Mouse (Mus musculus) neural tube, embryonic 11.5 days (tissue): ENCODE data around the gene Fmnl1. TPM values are rescaled to one million over a fixed set of nuclear protein-coding genes. Genes with fewer than 3 reads are reported as not detected.

Experiments used
- ATAC-seq: fragments of 200-750 bp; cut with Nextera tagmentation; 2 replicates; pipeline ENCODE4 v1.8.0; 2017; ENCODE audit warnings: moderate number of reproducible peaks, mild to moderate bottlenecking, moderate TSS enrichment, moderate library complexity; ENCODE audit not compliant: insufficient read depth, low FRiP score, low TSS enrichment
- DNase-seq: peaks from one replicate; pipeline ENCODE4 v3.0.0-alpha.2; 2015; ENCODE audit warnings: low spot score
- H3K27ac ChIP-seq: fragments of 300-500 bp; sonication (generic); 2 replicates; pipeline ENCODE4 v1.5.1; 2014; ENCODE audit warnings: low read depth, mild to moderate bottlenecking, low read length
- H3K27me3 ChIP-seq: fragments of 300-500 bp; sonication (generic); 2 replicates; pipeline ENCODE4 v1.6.1; 2014; ENCODE audit warnings: mild to moderate bottlenecking, low read length, mixed read lengths; ENCODE audit not compliant: control insufficient read depth, insufficient read depth
- H3K36me3 ChIP-seq: fragments of 300-500 bp; sonication (generic); 2 replicates; pipeline ENCODE4 v1.6.1; 2014; ENCODE audit warnings: mild to moderate bottlenecking, low read length, moderate library complexity, mixed read lengths; ENCODE audit not compliant: control insufficient read depth, insufficient read depth
- H3K4me1 ChIP-seq: fragments of 300-500 bp; sonication (generic); 2 replicates; pipeline ENCODE4 v1.6.1; 2014; ENCODE audit warnings: low read length, mixed read lengths; ENCODE audit not compliant: control insufficient read depth, insufficient read depth
- H3K4me2 ChIP-seq: fragments of 300-500 bp; sonication (generic); 2 replicates; pipeline ENCODE4 v1.6.1; 2014; ENCODE audit warnings: low read depth, mild to moderate bottlenecking, moderate library complexity
- H3K4me3 ChIP-seq: fragments of 300-500 bp; sonication (generic); 2 replicates; pipeline ENCODE4 v1.5.1; 2014; ENCODE audit warnings: low read depth, low read length
- H3K9ac ChIP-seq: fragments of 300-500 bp; sonication (generic); 2 replicates; pipeline ENCODE4 v1.6.1; 2014; ENCODE audit warnings: mild to moderate bottlenecking, low read length
- H3K9me3 ChIP-seq: fragments of 300-500 bp; sonication (generic); 2 replicates; pipeline ENCODE4 v1.6.1; 2016; ENCODE audit warnings: low read length; ENCODE audit not compliant: control insufficient read depth
- WGBS: fragments of 180-500 bp; shearing (Covaris S2); extraction: QIAGEN DNeasy Blood & Tissue Kit; methylation state at CpG from one replicate; pipeline ENCODE4 v1.1.7; 2014; 5-methylcytosine and 5-hydroxymethylcytosine counted together
- polyA plus RNA-seq: library from polyadenylated mRNA; unstranded; fragments of >200 nt; fragmentation: Nextera tagmentation; extraction: Ambion mirVana; gene quantifications from 2 replicates; pipeline ENCODE4 v1.2.1, GENCODE M21; 2014

The Fmnl1 gene
- polyA plus RNA-seq, 1 experiment from 2014 or later = 1.2 TPM

- Histone ChIP-seq H3K27me3 (no peaks in the 10 kb centered on the region), H3K36me3 (no peaks in the 10 kb centered on the region), H3K9ac (no peak overlapping the region), H3K4me2 (peak overlapping the region; percentile 37), H3K4me1 (no peaks in the 10 kb centered on the region), H3K9me3 (no peaks in the 10 kb centered on the region), H3K27ac (no peak overlapping the region), H3K4me3 (peak overlapping the region; percentile 14)
- ATAC-seq = peak; percentile 75
- peak; percentile 93 for DNase-seq
- 1% methylated on average over 25 of the region's 25 CpGs for WGBS
Observed at GRCm38 (mm10) chr11:103158621-103159478, 12.1 kb upstream of the Fmnl1 start.

- no peak overlapping the region for H3K27ac ChIP-seq
- WGBS = 89% methylated on average over 11 of the region's 11 CpGs
- no peaks in the 10 kb centered on the region for H3K9me3 ChIP-seq
- no peaks in the 10 kb centered on the region for H3K4me1 ChIP-seq
- no peak overlapping the region for H3K4me2 ChIP-seq
- H3K9ac ChIP-seq = no peak overlapping the region
- H3K36me3 ChIP-seq = no peaks in the 10 kb centered on the region
- DNase-seq (no peak), ATAC-seq (no peak)
- H3K27me3 ChIP-seq = no peaks in the 10 kb centered on the region
- H3K4me3 ChIP-seq = no peak overlapping the region
Observed at GRCm38 (mm10) chr11:103160738-103161137, 10.2 kb upstream of the Fmnl1 start.

- no peak overlapping the region for H3K4me3 ChIP-seq
- H3K27me3 ChIP-seq = no peaks in the 10 kb centered on the region
- no peaks in the 10 kb centered on the region for H3K4me1 ChIP-seq
- DNase-seq (no peak), ATAC-seq (no peak)
- H3K9me3 ChIP-seq = no peaks in the 10 kb centered on the region
- H3K27ac ChIP-seq = no peak overlapping the region
- H3K9ac ChIP-seq = no peak overlapping the region
- H3K4me2 ChIP-seq = no peak overlapping the region
- no peaks in the 10 kb centered on the region for H3K36me3 ChIP-seq
- WGBS = 80% methylated on average over 7 of the region's 7 CpGs
Observed at GRCm38 (mm10) chr11:103161449-103161848, 9.5 kb upstream of the Fmnl1 start.

DNA sequence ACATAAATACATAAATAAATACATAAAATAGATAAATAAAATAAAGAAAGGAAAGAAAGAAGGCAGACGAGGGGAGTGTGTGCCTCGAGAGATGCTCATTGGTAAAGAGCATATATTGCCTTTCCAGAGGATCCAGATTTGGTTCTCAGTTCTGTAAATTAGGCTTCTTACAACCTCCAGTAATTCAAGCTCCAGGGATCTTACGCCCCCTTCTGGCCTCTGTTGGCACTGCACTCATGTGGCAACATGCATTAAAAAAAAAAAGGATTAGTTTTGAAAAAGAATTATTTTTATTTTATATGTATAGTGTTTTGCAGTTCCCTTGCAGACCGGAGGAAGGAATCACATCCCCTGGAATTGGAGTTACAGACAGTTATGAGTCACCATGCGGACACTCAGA lies 8.8 kb upstream of the Fmnl1 start:
- Histone ChIP-seq H3K4me2 (no peak overlapping the region), H3K9me3 (no peaks in the 10 kb centered on the region), H3K9ac (no peak overlapping the region), H3K4me3 (no peak overlapping the region), H3K36me3 (no peaks in the 10 kb centered on the region), H3K4me1 (no peaks in the 10 kb centered on the region), H3K27me3 (no peaks in the 10 kb centered on the region), H3K27ac (no peak overlapping the region)
- ATAC-seq (no peak), DNase-seq (no peak)
- WGBS = 92% methylated on average over 5 of the region's 5 CpGs

GRCm38 (mm10) chr11:103164391-103164790 lies 6.5 kb upstream of the Fmnl1 start:
- no peak overlapping the region for H3K9ac ChIP-seq
- H3K9me3 ChIP-seq = no peaks in the 10 kb centered on the region
- WGBS = 29% methylated on average over 10 of the region's 10 CpGs
- no peak overlapping the region for H3K4me3 ChIP-seq
- DNase-seq (no peak), ATAC-seq (no peak)
- no peak overlapping the region for H3K27ac ChIP-seq
- no peak overlapping the region for H3K4me2 ChIP-seq
- no peaks in the 10 kb centered on the region for H3K36me3 ChIP-seq
- peaks cover 5% of the 10 kb centered on the region for H3K27me3 ChIP-seq
- H3K4me1 ChIP-seq = no peaks in the 10 kb centered on the region

- 25% methylated on average over 9 of the region's 9 CpGs for WGBS
- Histone ChIP-seq H3K36me3 (no peaks in the 10 kb centered on the region), H3K9me3 (no peaks in the 10 kb centered on the region), H3K9ac (no peak overlapping the region), H3K4me2 (no peak overlapping the region), H3K4me1 (peaks cover 10% of the 10 kb centered on the region), H3K27me3 (peaks cover 44% of the 10 kb centered on the region), H3K4me3 (no peak overlapping the region), H3K27ac (no peak overlapping the region)
- ATAC-seq (no peak), DNase-seq (peak; percentile 69)
Observed at GRCm38 (mm10) chr11:103168690-103169390, 2.1 kb upstream of the Fmnl1 start.

- 81% methylated on average over 5 of the region's 5 CpGs for WGBS
- peaks cover 44% of the 10 kb centered on the region for H3K27me3 ChIP-seq
- H3K4me2 ChIP-seq = no peak overlapping the region
- H3K4me3 ChIP-seq = no peak overlapping the region
- peaks cover 10% of the 10 kb centered on the region for H3K4me1 ChIP-seq
- no peaks in the 10 kb centered on the region for H3K9me3 ChIP-seq
- H3K36me3 ChIP-seq = no peaks in the 10 kb centered on the region
- H3K9ac ChIP-seq = no peak overlapping the region
- no peak overlapping the region for H3K27ac ChIP-seq
- ATAC-seq (no peak), DNase-seq (no peak)
Observed at GRCm38 (mm10) chr11:103169664-103170063, 1.2 kb upstream of the Fmnl1 start.

GRCm38 (mm10) chr11:103170111-103170493 lies 805 bp upstream of the Fmnl1 start:
- Histone ChIP-seq H3K36me3 (no peaks in the 10 kb centered on the region), H3K4me2 (peak overlapping the region; percentile 90), H3K9ac (no peak overlapping the region; the same call in 1 of the 2 replicates), H3K9me3 (no peaks in the 10 kb centered on the region), H3K4me1 (peaks cover 10% of the 10 kb centered on the region), H3K27me3 (peaks cover 44% of the 10 kb centered on the region), H3K27ac (no peak overlapping the region), H3K4me3 (peak overlapping the region; percentile 56; the same call in 1 of the 2 replicates)
- 57% methylated on average over 3 of the region's 3 CpGs for WGBS
- no peak for DNase-seq
- no peak for ATAC-seq

GRCm38 (mm10) chr11:103171286-103171620 lies 346 bp downstream of the Fmnl1 start:
- peak; percentile 38 for DNase-seq
- no peak for ATAC-seq

More at GRCm38 (mm10) chr11:103171286-103171620, 346 bp downstream of the Fmnl1 start:
- Histone ChIP-seq H3K27ac (no peak overlapping the region), H3K9me3 (no peaks in the 10 kb centered on the region), H3K36me3 (no peaks in the 10 kb centered on the region), H3K4me2 (peak overlapping the region; percentile 90), H3K9ac (peak overlapping the region; percentile 37), H3K27me3 (peaks cover 44% of the 10 kb centered on the region), H3K4me1 (peaks cover 10% of the 10 kb centered on the region), H3K4me3 (peak overlapping the region; percentile 56)
- 4% methylated on average over 21 of the region's 23 CpGs for WGBS
